Mouse (Mus musculus) left cerebral cortex, adult 2 months (tissue): ENCODE results near the gene Il3. TPM values are rescaled to one million over a fixed set of nuclear protein-coding genes. Genes with fewer than 3 reads are reported as not detected.

ENCODE experiments used
- DNase-seq, 2 experiments: peaks; one replicate each; pipeline ENCODE4 v3.0.0; 2021 to 2022; ENCODE audit warnings: low spot score in 2 of 2, mixed read lengths in 1 of 2; ENCODE audit errors: extremely low spot score in 1 of 2
- H3K27ac ChIP-seq: fragments of 200-600 bp; 2 replicates; pipeline ENCODE4 v1.8.1; 2022
- H3K4me3 ChIP-seq: fragments of 200-600 bp; 2 replicates; pipeline ENCODE4 v1.8.1; 2022
- CTCF ChIP-seq: fragments of 200-600 bp; IDR thresholded peaks from 2 replicates; pipeline ENCODE4 v1.8.1; 2022; ENCODE audit warnings: antibody characterized with exemption, mild to moderate bottlenecking, moderate library complexity
- intact Hi-C: fragments of 180-260 bp; cut with DNase I; formaldehyde crosslinking; loops from one replicate; pipeline ENCODE4 v1.15.1; 2025
- total RNA-seq, 2 experiments: library from RNA; stranded (reverse); gene quantifications; 2 replicates each; pipeline ENCODE4 v1.2.3; 2021

Gene Il3
- total RNA-seq, 2 experiments from 2014 or later, result not detected

GRCm38 (mm10) chr11:54236939-54237338 is 30.1 kb downstream of the Il3 start:
- intact Hi-C loops, result no loop called here
- no peak for DNase-seq
- H3K4me3 ChIP-seq, result no peak overlapping the region
- no peak for TF ChIP-seq CTCF
- H3K27ac ChIP-seq, result no peak overlapping the region

- intact Hi-C loops, result no loop called here
- no peak for DNase-seq
- TF ChIP-seq CTCF, result no peak
- no peak overlapping the region for H3K4me3 ChIP-seq
- no peak overlapping the region for H3K27ac ChIP-seq
These were observed 39.6 kb downstream of the Il3 start for GRCm38 (mm10) chr11:54227478-54227877.

- no peak for TF ChIP-seq CTCF
- intact Hi-C loops, result no loop called here
These were observed 42.5 kb downstream of the Il3 start for GRCm38 (mm10) chr11:54224475-54224986.

GRCm38 (mm10) chr11:54223637-54224474 is 43.2 kb downstream of the Il3 start:
- DNase-seq, result no peak
- Histone ChIP-seq H3K27ac (no peak overlapping the region), H3K4me3 (no peak overlapping the region)
- intact Hi-C loops, result no loop called here
- TF ChIP-seq CTCF, result no peak

More at GRCm38 (mm10) chr11:54224475-54224986, 42.5 kb downstream of the Il3 start:
- H3K4me3 ChIP-seq, result no peak overlapping the region
- H3K27ac ChIP-seq, result no peak overlapping the region
- no peak for DNase-seq

- no peak overlapping the region for H3K27ac ChIP-seq
- no peak for DNase-seq
- intact Hi-C loops, result no loop called here
- H3K4me3 ChIP-seq, result no peak overlapping the region
- no peak for TF ChIP-seq CTCF
These were observed 47.0 kb downstream of the Il3 start for GRCm38 (mm10) chr11:54219903-54220740.

GRCm38 (mm10) chr11:54219191-54219590 is 47.9 kb downstream of the Il3 start:
- Histone ChIP-seq H3K4me3 (no peak overlapping the region), H3K27ac (no peak overlapping the region)
- no peak for TF ChIP-seq CTCF
- intact Hi-C loops, result no loop called here
- DNase-seq, result no peak

- Histone ChIP-seq H3K27ac (no peak overlapping the region), H3K4me3 (no peak overlapping the region)
- intact Hi-C loops, result no loop called here
- no peak for TF ChIP-seq CTCF
- DNase-seq, result no peak
These were observed 49.7 kb downstream of the Il3 start for GRCm38 (mm10) chr11:54217384-54217783.

GRCm38 (mm10) chr11:54216091-54216490 is 51.0 kb downstream of the Il3 start:
- H3K27ac ChIP-seq, result no peak overlapping the region
- DNase-seq, result no peak
- intact Hi-C loops, result no loop called here
- no peak for TF ChIP-seq CTCF
- H3K4me3 ChIP-seq, result no peak overlapping the region

Other genes with a start within 250 kb of the Il3 start
- gene Slc22a4, start 239.2 kb downstream of the Il3 start, total RNA-seq, result 1 to 10 TPM; 8.5 to 8.8 TPM
- 10 to 100 TPM; 13.8 to 14.0 TPM for gene Pdlim4, start 198.3 kb downstream of the Il3 start, total RNA-seq
- 10 to 100 TPM; 21.8 to 32.0 TPM for gene P4ha2, start 167.2 kb downstream of the Il3 start, total RNA-seq
- not detected for gene Csf2, start 17.6 kb downstream of the Il3 start, total RNA-seq
- gene Acsl6, start 36.5 kb upstream of the Il3 start, total RNA-seq, result 100 to 1,000 TPM; 200 to 201 TPM
- gene Meikin, start 103.4 kb upstream of the Il3 start, total RNA-seq, result not detected
- 10 to 100 TPM; 36.3 to 38.3 TPM for gene Fnip1, start 170.9 kb upstream of the Il3 start, total RNA-seq